Mouse (Mus musculus) midbrain, embryonic 14.5 days (tissue): ENCODE results near the gene Rftn2. TPM values are rescaled to one million over a fixed set of nuclear protein-coding genes. Genes with fewer than 3 reads are reported as not detected.

Experiments
- ATAC-seq: fragments of 200-750 bp; cut with Nextera tagmentation; 2 replicates; pipeline ENCODE4 v1.8.0; 2017; ENCODE audit warnings: moderate number of reproducible peaks, moderate library complexity; ENCODE audit not compliant: low FRiP score, low TSS enrichment
- DNase-seq: peaks from one replicate; pipeline ENCODE4 v3.0.0-alpha.2; 2015
- H3K27ac ChIP-seq: fragments of 300-500 bp; sonication (generic); replicated peaks from 2 replicates; pipeline ENCODE4 v1.5.1; 2014; ENCODE audit warnings: mild to moderate bottlenecking, low read depth, low read length, moderate library complexity
- H3K27me3 ChIP-seq: fragments of 300-500 bp; sonication (generic); 2 replicates; pipeline ENCODE4 v1.6.1; 2014; ENCODE audit warnings: low read length, control low read depth, mixed read lengths; ENCODE audit not compliant: control insufficient read depth, insufficient read depth
- H3K36me3 ChIP-seq: fragments of 300-500 bp; sonication (generic); 2 replicates; pipeline ENCODE4 v1.6.1; 2014; ENCODE audit warnings: low read length, control low read depth; ENCODE audit not compliant: control insufficient read depth, insufficient read depth
- H3K4me1 ChIP-seq: fragments of 300-500 bp; sonication (generic); 2 replicates; pipeline ENCODE4 v1.6.1; 2014; ENCODE audit warnings: mild to moderate bottlenecking, antibody characterized with exemption, low read length, control low read depth; ENCODE audit not compliant: control insufficient read depth, insufficient read depth
- H3K4me2 ChIP-seq: fragments of 300-500 bp; sonication (generic); 2 replicates; pipeline ENCODE4 v1.6.1; 2014; ENCODE audit warnings: mild to moderate bottlenecking, low read length, moderate library complexity
- H3K4me3 ChIP-seq: fragments of 300-500 bp; sonication (generic); replicated peaks from 2 replicates; pipeline ENCODE4 v1.5.1; 2014; ENCODE audit warnings: low read depth, low read length
- H3K9ac ChIP-seq: fragments of 300-500 bp; sonication (generic); replicated peaks from 2 replicates; pipeline ENCODE4 v1.6.1; 2014; ENCODE audit warnings: mild to moderate bottlenecking, low read length, moderate library complexity
- H3K9me3 ChIP-seq: fragments of 300-500 bp; sonication (generic); 2 replicates; pipeline ENCODE4 v1.6.1; 2016; ENCODE audit warnings: low read length, control low read depth, mixed read lengths; ENCODE audit not compliant: control insufficient read depth
- WGBS: fragments of 180-500 bp; shearing (Covaris S2); extraction: QIAGEN DNeasy Blood & Tissue Kit; methylation state at CpG from one replicate; pipeline ENCODE4 v1.1.7; 2014; 5-methylcytosine and 5-hydroxymethylcytosine counted together
- polyA plus RNA-seq: library from polyadenylated mRNA; unstranded; fragments of >200 nt; fragmentation: Nextera tagmentation; extraction: Ambion mirVana; gene quantifications from 2 replicates; pipeline ENCODE4 v1.2.1, GENCODE M21; 2014

Gene Rftn2
- polyA plus RNA-seq, 1 experiment from 2014 or later: 9.5 TPM

DNA sequence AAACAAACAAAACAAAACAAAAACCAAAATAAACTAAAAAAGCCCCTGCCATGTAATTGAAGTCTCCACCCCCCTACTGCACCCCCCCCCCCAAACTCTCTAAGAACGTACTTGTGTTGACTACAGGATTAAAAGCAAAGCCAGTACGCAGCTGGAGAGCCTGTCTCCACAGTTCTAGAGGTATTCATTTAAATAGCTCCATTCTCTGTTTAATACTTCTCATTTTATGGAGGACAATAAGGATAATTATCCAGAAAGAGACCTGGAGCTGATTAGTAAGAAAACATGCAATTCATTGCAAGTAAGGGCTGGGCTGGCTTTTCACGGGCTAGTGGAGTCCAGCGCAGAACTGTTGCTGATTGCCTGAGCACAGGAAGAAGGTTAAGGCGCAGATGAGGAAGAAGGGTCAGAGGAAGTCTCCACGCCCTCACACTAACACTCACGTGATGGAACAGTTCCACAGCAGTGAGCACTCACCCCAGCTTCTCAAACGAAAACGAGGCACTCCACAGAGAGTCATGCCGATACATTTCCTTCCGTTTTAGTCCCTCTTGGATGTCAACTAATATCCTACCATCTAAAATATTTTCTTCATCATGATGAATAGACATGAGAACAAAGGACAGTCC, 11.3 kb downstream of the Rftn2 start:
- no peaks in the 10 kb centered on the region for H3K36me3 ChIP-seq
- no peaks in the 10 kb centered on the region for H3K9me3 ChIP-seq
- H3K4me2 ChIP-seq: no peak overlapping the region
- H3K27ac ChIP-seq: no peak overlapping the region
- no peak for ATAC-seq
- DNase-seq: no peak
- no peak overlapping the region for H3K9ac ChIP-seq
- H3K4me1 ChIP-seq: no peaks in the 10 kb centered on the region
- H3K4me3 ChIP-seq: no peak overlapping the region
- H3K27me3 ChIP-seq: no peaks in the 10 kb centered on the region
- 78% methylated on average over 11 of the region's 11 CpGs for WGBS

DNA sequence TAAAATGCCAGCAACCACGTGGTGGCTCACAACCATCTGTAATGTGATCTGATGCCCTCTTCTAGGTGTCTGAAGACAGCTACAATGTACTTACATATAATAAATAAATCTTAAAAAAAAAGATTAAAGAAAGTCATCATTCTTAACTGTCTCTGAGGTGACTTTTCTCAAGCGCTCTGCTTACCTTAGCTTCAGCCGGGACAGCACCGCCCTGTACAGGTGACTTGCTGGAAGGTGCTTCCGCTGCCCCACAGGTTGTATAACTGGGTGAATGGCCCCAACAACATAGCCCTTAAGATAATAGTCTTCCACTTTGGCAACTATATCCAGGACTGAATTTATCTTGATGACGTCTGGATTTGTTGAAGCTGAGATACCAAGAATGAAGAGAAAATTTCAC, 12.6 kb downstream of the Rftn2 start:
- H3K9me3 ChIP-seq: no peaks in the 10 kb centered on the region
- H3K27me3 ChIP-seq: no peaks in the 10 kb centered on the region
- H3K27ac ChIP-seq: no peak overlapping the region
- no peaks in the 10 kb centered on the region for H3K36me3 ChIP-seq
- no peak overlapping the region for H3K4me2 ChIP-seq
- 93% methylated on average over 6 of the region's 6 CpGs for WGBS
- H3K9ac ChIP-seq: no peak overlapping the region
- DNase-seq (no peak), ATAC-seq (no peak)
- H3K4me1 ChIP-seq: no peaks in the 10 kb centered on the region
- no peak overlapping the region for H3K4me3 ChIP-seq

- ATAC-seq (no peak), DNase-seq (no peak)
- Histone ChIP-seq H3K4me3 (no peak overlapping the region), H3K27me3 (no peaks in the 10 kb centered on the region), H3K36me3 (no peaks in the 10 kb centered on the region), H3K9me3 (no peaks in the 10 kb centered on the region), H3K4me1 (no peaks in the 10 kb centered on the region), H3K27ac (no peak overlapping the region), H3K4me2 (no peak overlapping the region), H3K9ac (no peak overlapping the region)
- 79% methylated on average over 6 of the region's 6 CpGs for WGBS
These were observed 13.1 kb downstream of the Rftn2 start for GRCm38 (mm10) chr1:55213475-55213874.

DNA sequence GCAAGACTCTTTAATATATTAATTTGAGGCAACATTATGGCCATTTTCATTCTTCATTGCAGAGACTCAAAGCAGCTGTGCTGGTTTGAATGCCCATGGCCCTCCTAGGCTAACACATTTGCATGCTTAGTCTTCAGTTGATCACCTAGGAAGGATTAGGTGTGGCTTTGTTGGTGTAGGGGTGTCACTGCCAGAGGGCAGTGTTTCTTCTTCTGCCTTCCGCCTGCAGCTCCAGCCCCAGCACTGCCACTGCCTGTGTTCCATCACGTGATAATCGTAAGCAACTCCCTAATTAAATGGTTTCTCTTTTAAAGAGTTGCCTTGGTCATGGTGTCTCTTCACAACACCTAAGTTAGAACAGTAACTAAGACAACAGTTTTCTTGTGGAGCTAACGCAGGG, 13.8 kb downstream of the Rftn2 start:
- no peak overlapping the region for H3K4me2 ChIP-seq
- H3K4me3 ChIP-seq: no peak overlapping the region
- 78% methylated on average over 4 of the region's 4 CpGs for WGBS
- no peaks in the 10 kb centered on the region for H3K4me1 ChIP-seq
- H3K27me3 ChIP-seq: no peaks in the 10 kb centered on the region
- H3K9ac ChIP-seq: no peak overlapping the region
- no peaks in the 10 kb centered on the region for H3K9me3 ChIP-seq
- no peak for ATAC-seq
- H3K36me3 ChIP-seq: no peaks in the 10 kb centered on the region
- H3K27ac ChIP-seq: no peak overlapping the region
- no peak for DNase-seq

DNA sequence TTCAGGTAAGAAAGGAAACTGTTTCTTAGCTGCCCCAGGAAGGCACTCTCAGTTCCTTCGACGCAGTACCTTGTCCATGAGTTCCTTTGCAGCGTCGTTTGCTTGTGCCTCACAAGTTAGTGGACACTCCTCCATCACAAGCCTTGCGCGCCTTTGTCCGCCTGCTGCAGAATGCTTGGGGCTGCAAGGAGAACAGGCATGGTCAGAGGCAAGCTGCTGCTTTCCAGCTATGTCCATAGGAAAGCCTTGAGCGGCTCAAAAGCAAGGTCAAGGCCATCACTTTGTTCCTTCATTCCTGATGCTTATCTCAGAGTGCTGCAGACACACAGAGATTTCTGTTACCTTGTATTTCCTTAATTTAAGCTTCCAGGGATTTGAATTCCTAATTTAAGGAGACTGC, 15.5 kb downstream of the Rftn2 start:
- no peak overlapping the region for H3K9ac ChIP-seq
- no peaks in the 10 kb centered on the region for H3K4me1 ChIP-seq
- H3K9me3 ChIP-seq: no peaks in the 10 kb centered on the region
- no peaks in the 10 kb centered on the region for H3K27me3 ChIP-seq
- H3K4me3 ChIP-seq: no peak overlapping the region
- H3K36me3 ChIP-seq: no peaks in the 10 kb centered on the region
- no peak for ATAC-seq
- no peak overlapping the region for H3K27ac ChIP-seq
- DNase-seq: no peak
- 80% methylated on average over 8 of the region's 8 CpGs for WGBS
- no peak overlapping the region for H3K4me2 ChIP-seq

- no peaks in the 10 kb centered on the region for H3K4me1 ChIP-seq
- H3K27me3 ChIP-seq: no peaks in the 10 kb centered on the region
- H3K9ac ChIP-seq: no peak overlapping the region
- DNase-seq (no peak), ATAC-seq (no peak)
- H3K9me3 ChIP-seq: no peaks in the 10 kb centered on the region
- no peaks in the 10 kb centered on the region for H3K36me3 ChIP-seq
- WGBS: 57% methylated on average over 12 of the region's 12 CpGs
- no peak overlapping the region for H3K4me2 ChIP-seq
- H3K4me3 ChIP-seq: no peak overlapping the region
- H3K27ac ChIP-seq: no peak overlapping the region
These were observed 16.2 kb downstream of the Rftn2 start for GRCm38 (mm10) chr1:55210202-55210965.

GRCm38 (mm10) chr1:55208500-55209140, 18.0 kb downstream of the Rftn2 start:
- no peaks in the 10 kb centered on the region for H3K36me3 ChIP-seq
- H3K9ac ChIP-seq: no peak overlapping the region
- no peaks in the 10 kb centered on the region for H3K9me3 ChIP-seq
- no peak overlapping the region for H3K27ac ChIP-seq
- no peak overlapping the region for H3K4me3 ChIP-seq
- H3K4me1 ChIP-seq: no peaks in the 10 kb centered on the region
- 85% methylated on average over 5 of the region's 5 CpGs for WGBS
- no peak overlapping the region for H3K4me2 ChIP-seq
- DNase-seq: no peak
- ATAC-seq: no peak
- H3K27me3 ChIP-seq: no peaks in the 10 kb centered on the region

GRCm38 (mm10) chr1:55207561-55207960, 19.0 kb downstream of the Rftn2 start:
- Histone ChIP-seq H3K36me3 (no peaks in the 10 kb centered on the region), H3K27ac (no peak overlapping the region), H3K9me3 (no peaks in the 10 kb centered on the region), H3K9ac (no peak overlapping the region), H3K27me3 (no peaks in the 10 kb centered on the region), H3K4me1 (no peaks in the 10 kb centered on the region), H3K4me3 (no peak overlapping the region), H3K4me2 (no peak overlapping the region)
- ATAC-seq (no peak), DNase-seq (no peak)
- 88% methylated on average over 6 of the region's 6 CpGs for WGBS
